Mouse (Mus musculus) intestine, embryonic 15.5 days (tissue): Measurements from ENCODE around the gene Dcaf12. TPM values are rescaled to one million over a fixed set of nuclear protein-coding genes. Genes with fewer than 3 reads are reported as not detected.
A peak's percentile ranks its signal among the peaks of the same experiment; 100 is the strongest.

ENCODE experiments used
- ATAC-seq: fragments of 200-750 bp; cut with Nextera tagmentation; 2 replicates; pipeline ENCODE4 v1.8.0; 2017; ENCODE audit warnings: moderate TSS enrichment, moderate library complexity
- H3K27ac ChIP-seq: fragments of 300-500 bp; sonication (generic); 2 replicates; pipeline ENCODE4 v1.5.1; 2015; ENCODE audit warnings: mild to moderate bottlenecking, inconsistent platforms
- H3K27me3 ChIP-seq: fragments of 300-500 bp; sonication (generic); replicated peaks from 2 replicates; pipeline ENCODE4 v1.6.1; 2015; ENCODE audit warnings: inconsistent platforms
- H3K36me3 ChIP-seq: fragments of 300-500 bp; sonication (generic); 2 replicates; pipeline ENCODE4 v1.6.1; 2015; ENCODE audit warnings: inconsistent platforms
- H3K4me1 ChIP-seq: fragments of 300-500 bp; sonication (generic); replicated peaks from 2 replicates; pipeline ENCODE4 v1.6.1; 2015; ENCODE audit warnings: inconsistent platforms
- H3K4me2 ChIP-seq: fragments of 300-500 bp; sonication (generic); replicated peaks from 2 replicates; pipeline ENCODE4 v1.6.1; 2015; ENCODE audit warnings: mild to moderate bottlenecking, inconsistent platforms
- H3K4me3 ChIP-seq: fragments of 300-500 bp; sonication (generic); replicated peaks from 2 replicates; pipeline ENCODE4 v1.5.1; 2015; ENCODE audit warnings: inconsistent platforms
- H3K9ac ChIP-seq: fragments of 300-500 bp; sonication (generic); 2 replicates; pipeline ENCODE4 v1.6.1; 2015; ENCODE audit warnings: inconsistent platforms
- H3K9me3 ChIP-seq: fragments of 300-500 bp; sonication (generic); 2 replicates; pipeline ENCODE4 v1.6.1; 2016; ENCODE audit warnings: inconsistent platforms
- WGBS: fragments of 180-500 bp; shearing (Covaris S2); methylation state at CpG from one replicate; pipeline ENCODE4 v1.1.7; 2015; 5-methylcytosine and 5-hydroxymethylcytosine counted together
- polyA plus RNA-seq: library from polyadenylated mRNA; unstranded; fragments of >200 nt; fragmentation: Nextera tagmentation; extraction: Ambion mirVana; gene quantifications from 2 replicates; pipeline ENCODE4 v1.2.1, GENCODE M21; 2015

Dcaf12 gene
- polyA plus RNA-seq, 1 experiment from 2014 or later, result 55.0 TPM

GRCm38 (mm10) chr4:41340912-41341550, 26.3 kb upstream of the Dcaf12 start:
- H3K9me3 ChIP-seq, result no peaks in the 10 kb centered on the region
- WGBS, result 77% methylated on average over 11 of the region's 11 CpGs
- no peak overlapping the region for H3K4me3 ChIP-seq
- ATAC-seq, result no peak
- H3K4me2 ChIP-seq, result no peak overlapping the region
- H3K36me3 ChIP-seq, result no peaks in the 10 kb centered on the region
- no peaks in the 10 kb centered on the region for H3K27me3 ChIP-seq
- H3K27ac ChIP-seq, result no peak overlapping the region
- no peak overlapping the region for H3K9ac ChIP-seq
- H3K4me1 ChIP-seq, result no peaks in the 10 kb centered on the region

- no peak for ATAC-seq
- no peaks in the 10 kb centered on the region; the same call in 1 of the 2 replicates for H3K4me1 ChIP-seq
- no peak overlapping the region for H3K9ac ChIP-seq
- H3K9me3 ChIP-seq, result no peaks in the 10 kb centered on the region
- H3K4me2 ChIP-seq, result no peak overlapping the region
- H3K4me3 ChIP-seq, result no peak overlapping the region
- no peaks in the 10 kb centered on the region for H3K27me3 ChIP-seq
- H3K27ac ChIP-seq, result no peak overlapping the region
- H3K36me3 ChIP-seq, result no peaks in the 10 kb centered on the region
Measured at GRCm38 (mm10) chr4:41336546-41336945, 21.9 kb upstream of the Dcaf12 start.

- H3K36me3 ChIP-seq, result no peaks in the 10 kb centered on the region
- ATAC-seq, result peak; percentile 98
- no peaks in the 10 kb centered on the region for H3K27me3 ChIP-seq
- no peaks in the 10 kb centered on the region for H3K9me3 ChIP-seq
- no peak overlapping the region for H3K4me3 ChIP-seq
- H3K9ac ChIP-seq, result no peak overlapping the region
- peak overlapping the region; percentile 38; the same call in 1 of the 2 replicates for H3K27ac ChIP-seq
- no peaks in the 10 kb centered on the region; the same call in 1 of the 2 replicates for H3K4me1 ChIP-seq
- no peak overlapping the region for H3K4me2 ChIP-seq
- WGBS, result 72% methylated on average over 9 of the region's 9 CpGs
Measured at GRCm38 (mm10) chr4:41331698-41332421, 17.2 kb upstream of the Dcaf12 start.

GRCm38 (mm10) chr4:41331085-41331484, 16.4 kb upstream of the Dcaf12 start:
- Histone ChIP-seq H3K36me3 (no peaks in the 10 kb centered on the region), H3K4me2 (no peak overlapping the region), H3K9me3 (no peaks in the 10 kb centered on the region), H3K4me1 (no peaks in the 10 kb centered on the region; the same call in 1 of the 2 replicates), H3K27ac (0 out of 2 replicates have a peak overlapping the region, but pooled peaks have one; percentile 9), H3K4me3 (no peak overlapping the region), H3K27me3 (no peaks in the 10 kb centered on the region), H3K9ac (no peak overlapping the region)
- peak; percentile 56; the same call in 1 of the 2 replicates for ATAC-seq
- WGBS, result 65% methylated on average over 3 of the region's 3 CpGs

- 69% methylated on average over 4 of the region's 4 CpGs for WGBS
- no peaks in the 10 kb centered on the region for H3K9me3 ChIP-seq
- H3K27ac ChIP-seq, result no peak overlapping the region
- no peak overlapping the region for H3K4me2 ChIP-seq
- no peak overlapping the region for H3K9ac ChIP-seq
- no peak for ATAC-seq
- H3K4me3 ChIP-seq, result no peak overlapping the region
- no peaks in the 10 kb centered on the region; the same call in 1 of the 2 replicates for H3K4me1 ChIP-seq
- H3K36me3 ChIP-seq, result no peaks in the 10 kb centered on the region
- no peaks in the 10 kb centered on the region for H3K27me3 ChIP-seq
Measured at GRCm38 (mm10) chr4:41329481-41329880, 14.8 kb upstream of the Dcaf12 start.

GRCm38 (mm10) chr4:41326876-41327275, 12.2 kb upstream of the Dcaf12 start:
- no peaks in the 10 kb centered on the region for H3K36me3 ChIP-seq
- H3K27me3 ChIP-seq, result no peaks in the 10 kb centered on the region
- ATAC-seq, result no peak
- no peak overlapping the region for H3K9ac ChIP-seq
- WGBS, result 87% methylated on average over 6 of the region's 6 CpGs
- H3K4me2 ChIP-seq, result no peak overlapping the region
- H3K4me1 ChIP-seq, result no peaks in the 10 kb centered on the region; the same call in 1 of the 2 replicates
- H3K4me3 ChIP-seq, result no peak overlapping the region
- H3K9me3 ChIP-seq, result no peaks in the 10 kb centered on the region
- H3K27ac ChIP-seq, result no peak overlapping the region

- no peaks in the 10 kb centered on the region for H3K4me1 ChIP-seq
- ATAC-seq, result no peak
- no peaks in the 10 kb centered on the region for H3K9me3 ChIP-seq
- no peak overlapping the region for H3K27ac ChIP-seq
- 46% methylated on average over 4 of the region's 4 CpGs for WGBS
- no peak overlapping the region for H3K4me3 ChIP-seq
- H3K36me3 ChIP-seq, result no peaks in the 10 kb centered on the region
- H3K9ac ChIP-seq, result no peak overlapping the region
- H3K4me2 ChIP-seq, result no peak overlapping the region
- H3K27me3 ChIP-seq, result no peaks in the 10 kb centered on the region
Measured at GRCm38 (mm10) chr4:41320971-41321370, 6.3 kb upstream of the Dcaf12 start.

GRCm38 (mm10) chr4:41318267-41318666, 3.6 kb upstream of the Dcaf12 start:
- no peak overlapping the region for H3K4me3 ChIP-seq
- no peak overlapping the region for H3K27ac ChIP-seq
- H3K4me2 ChIP-seq, result no peak overlapping the region
- ATAC-seq, result no peak
- WGBS, result 71% methylated on average over 5 of the region's 5 CpGs
- no peaks in the 10 kb centered on the region for H3K27me3 ChIP-seq
- H3K9ac ChIP-seq, result no peak overlapping the region
- peaks cover 5% of the 10 kb centered on the region; the same call in 1 of the 2 replicates for H3K4me1 ChIP-seq
- H3K36me3 ChIP-seq, result no peaks in the 10 kb centered on the region
- no peaks in the 10 kb centered on the region for H3K9me3 ChIP-seq

- no peaks in the 10 kb centered on the region for H3K27me3 ChIP-seq
- no peaks in the 10 kb centered on the region for H3K36me3 ChIP-seq
- no peaks in the 10 kb centered on the region for H3K9me3 ChIP-seq
- WGBS, result 17% methylated on average over 8 of the region's 8 CpGs
- H3K4me2 ChIP-seq, result peak overlapping the region; percentile 84
- peak overlapping the region; percentile 98 for H3K9ac ChIP-seq
- peak overlapping the region; percentile 99 for H3K27ac ChIP-seq
- peaks cover 10% of the 10 kb centered on the region for H3K4me1 ChIP-seq
- peak overlapping the region; percentile 98 for H3K4me3 ChIP-seq
- ATAC-seq, result peak; percentile 13
Measured at GRCm38 (mm10) chr4:41315173-41315572, 484 bp upstream of the Dcaf12 start.

- Histone ChIP-seq H3K9me3 (no peaks in the 10 kb centered on the region), H3K4me1 (peaks cover 10% of the 10 kb centered on the region), H3K27ac (peak overlapping the region; percentile 99), H3K36me3 (peaks cover 5% of the 10 kb centered on the region), H3K4me3 (peak overlapping the region; percentile 98), H3K27me3 (no peaks in the 10 kb centered on the region), H3K4me2 (peak overlapping the region; percentile 84), H3K9ac (peak overlapping the region; percentile 98)
- peak; percentile 9; the same call in 1 of the 2 replicates for ATAC-seq
- WGBS, result 12% methylated on average over 14 of the region's 14 CpGs
Measured at GRCm38 (mm10) chr4:41313722-41314121, 967 bp downstream of the Dcaf12 start.

GRCm38 (mm10) chr4:41310567-41311563, 3.8 kb downstream of the Dcaf12 start:
- Histone ChIP-seq H3K9me3 (no peaks in the 10 kb centered on the region), H3K36me3 (peaks cover 9% of the 10 kb centered on the region), H3K4me1 (peaks cover 10% of the 10 kb centered on the region), H3K9ac (no peak overlapping the region), H3K27me3 (no peaks in the 10 kb centered on the region), H3K27ac (no peak overlapping the region), H3K4me2 (no peak overlapping the region), H3K4me3 (no peak overlapping the region)
- WGBS, result 89% methylated on average over 9 of the region's 9 CpGs
- ATAC-seq, result no peak

GRCm38 (mm10) chr4:41307406-41307805, 7.3 kb downstream of the Dcaf12 start:
- Histone ChIP-seq H3K4me2 (no peak overlapping the region), H3K36me3 (peaks cover 16% of the 10 kb centered on the region), H3K4me1 (no peaks in the 10 kb centered on the region), H3K9ac (no peak overlapping the region), H3K9me3 (no peaks in the 10 kb centered on the region), H3K27ac (no peak overlapping the region), H3K27me3 (no peaks in the 10 kb centered on the region), H3K4me3 (no peak overlapping the region)
- WGBS, result 86% methylated on average over 6 of the region's 6 CpGs
- no peak for ATAC-seq
